Mouse (Mus musculus) adipose tissue, adult 10 weeks (tissue): ENCODE results near the gene Gsta4. TPM values are rescaled to one million over a fixed set of nuclear protein-coding genes. Genes with fewer than 3 reads are reported as not detected.

Experiments
- polyA plus RNA-seq: library from polyadenylated mRNA; stranded (reverse); fragments of 350-450 nt; fragmentation: Illumina TruSeq; extraction: RNeasy Lipid Tissue Mini Kit (QIAGEN cat#74804); gene quantifications from one replicate; pipeline ENCODE4 v1.2.3, GENCODE M21; 2014; ENCODE audit warnings: low read depth, low replicate concordance

Gene Gsta4
- 55.6 TPM for polyA plus RNA-seq

GRCm38 (mm10) chr9:78182474-78182873 lies at the start of gene Gsta4:
Gene Gsta4 (plus strand): TSS chr9:78182774.

GRCm38 (mm10) chr9:78230461-78230860 lies 47.9 kb downstream of the Gsta4 start, which contains the start of gene Gsta1:
Gene Gsta1 (plus strand): TSS chr9:78230656.

GRCm38 (mm10) chr9:78256914-78257313 lies 74.3 kb downstream of the Gsta4 start, which contains the start of gene Gm3776:
Gene Gm3776 (plus strand): TSS chr9:78257129.

Other genes with a start within 250 kb of the Gsta4 start
- gene Gcm1, start 130.8 kb upstream of the Gsta4 start, polyA plus RNA-seq = not detected
- 56.3 TPM for gene Fbxo9, start 73.7 kb upstream of the Gsta4 start, polyA plus RNA-seq
- gene Ick, start 73.6 kb upstream of the Gsta4 start, polyA plus RNA-seq = 21.8 TPM
- not detected for gene Gsta1, start 47.9 kb downstream of the Gsta4 start, polyA plus RNA-seq
- not detected for gene Gm3776, start 74.4 kb downstream of the Gsta4 start, polyA plus RNA-seq
- gene Gm10639, start 107.1 kb downstream of the Gsta4 start, polyA plus RNA-seq = not detected
- gene Omt2a, start 132.0 kb downstream of the Gsta4 start, polyA plus RNA-seq = not detected
- not detected for gene Omt2b, start 144.8 kb downstream of the Gsta4 start, polyA plus RNA-seq
- gene Gsta2, start 173.0 kb downstream of the Gsta4 start, polyA plus RNA-seq = 1.9 TPM
- gene Dppa5a, start 185.4 kb downstream of the Gsta4 start, polyA plus RNA-seq = not detected
- gene Ooep, start 196.0 kb downstream of the Gsta4 start, polyA plus RNA-seq = not detected
- 0.26 TPM for gene Ddx43, start 213.0 kb downstream of the Gsta4 start, polyA plus RNA-seq